Mouse (Mus musculus): ENCODE measurements around the gene Bcs1l. TPM values are rescaled to one million over a fixed set of nuclear protein-coding genes. Genes with fewer than 3 reads are reported as not detected.

The Bcs1l gene
- total RNA-seq, 2 experiments from 2014 or later: 22.5 to 24.7 TPM

Small RNA genes lying within 50 kb of the gene (microRNA-seq; reads per million reads assigned to microRNA genes)
- not detected for gene Gm25035

Other genes with a start within 250 kb of the Bcs1l start
- gene Catip, start 226.2 kb upstream of the Bcs1l start, total RNA-seq (2021): 1 to 10 TPM; 1.3 TPM
- gene Slc11a1, start 213.1 kb upstream of the Bcs1l start, total RNA-seq (2021): 1 to 10 TPM; 2.6 to 5.1 TPM
- gene Ctdsp1, start 196.8 kb upstream of the Bcs1l start, total RNA-seq (2021): 10 to 100 TPM; 23.0 to 25.2 TPM
- 1 to 10 TPM in 1 of 2 experiments, under 1 TPM in 1; 0.39 to 1.1 TPM for gene Vil1, start 178.9 kb upstream of the Bcs1l start, total RNA-seq (2021)
- 10 to 100 TPM; 24.9 to 28.0 TPM for gene Cnot9, start 82.2 kb upstream of the Bcs1l start, total RNA-seq (2021)
- 10 to 100 TPM; 12.0 to 17.3 TPM for gene Plcd4, start 45.4 kb upstream of the Bcs1l start, total RNA-seq (2021)
- gene Usp37, start 44.0 kb upstream of the Bcs1l start, total RNA-seq (2021): 10 to 100 TPM; 21.5 to 24.5 TPM
- 10 to 100 TPM; 25.2 to 35.0 TPM for gene Zfp142, start within 50 bp of the Bcs1l start, total RNA-seq (2021)
- 10 to 100 TPM; 46.7 to 68.2 TPM for gene Rnf25, start 13.1 kb downstream of the Bcs1l start, total RNA-seq (2021)
- gene Stk36, start 13.2 kb downstream of the Bcs1l start, total RNA-seq (2021): 1 to 10 TPM; 3.7 to 6.9 TPM
- gene Ttll4, start 73.5 kb downstream of the Bcs1l start, total RNA-seq (2021): 10 to 100 TPM; 15.1 to 33.5 TPM
- gene Cyp27a1, start 125.3 kb downstream of the Bcs1l start, total RNA-seq (2021): 1 to 10 TPM; 2.3 to 3.3 TPM
- gene Prkag3, start 160.9 kb downstream of the Bcs1l start, total RNA-seq (2021): under 1 TPM in 1 of 2 experiments, not detected in 1; 0.14 TPM
- gene Wnt6, start 183.6 kb downstream of the Bcs1l start, total RNA-seq (2021): 1 to 10 TPM; 1.4 to 4.0 TPM
- gene Wnt10a, start 203.2 kb downstream of the Bcs1l start, total RNA-seq (2021): 10 to 100 TPM in 1 of 2 experiments, 1 to 10 TPM in 1; 8.5 to 12.7 TPM

Measured in left cerebral cortex, postnatal 36 days (tissue).